Mouse (Mus musculus) frontal cortex, postnatal 14 days (tissue): ENCODE data around the gene Adamts10.
A peak's percentile ranks its signal among the peaks of the same experiment; 100 is the strongest.

Experiments
- DNase-seq, 2 experiments: peaks; one replicate each; pipeline ENCODE4 v3.0.0; 2022; ENCODE audit warnings: low spot score in 2 of 2

The Adamts10 gene

DNA sequence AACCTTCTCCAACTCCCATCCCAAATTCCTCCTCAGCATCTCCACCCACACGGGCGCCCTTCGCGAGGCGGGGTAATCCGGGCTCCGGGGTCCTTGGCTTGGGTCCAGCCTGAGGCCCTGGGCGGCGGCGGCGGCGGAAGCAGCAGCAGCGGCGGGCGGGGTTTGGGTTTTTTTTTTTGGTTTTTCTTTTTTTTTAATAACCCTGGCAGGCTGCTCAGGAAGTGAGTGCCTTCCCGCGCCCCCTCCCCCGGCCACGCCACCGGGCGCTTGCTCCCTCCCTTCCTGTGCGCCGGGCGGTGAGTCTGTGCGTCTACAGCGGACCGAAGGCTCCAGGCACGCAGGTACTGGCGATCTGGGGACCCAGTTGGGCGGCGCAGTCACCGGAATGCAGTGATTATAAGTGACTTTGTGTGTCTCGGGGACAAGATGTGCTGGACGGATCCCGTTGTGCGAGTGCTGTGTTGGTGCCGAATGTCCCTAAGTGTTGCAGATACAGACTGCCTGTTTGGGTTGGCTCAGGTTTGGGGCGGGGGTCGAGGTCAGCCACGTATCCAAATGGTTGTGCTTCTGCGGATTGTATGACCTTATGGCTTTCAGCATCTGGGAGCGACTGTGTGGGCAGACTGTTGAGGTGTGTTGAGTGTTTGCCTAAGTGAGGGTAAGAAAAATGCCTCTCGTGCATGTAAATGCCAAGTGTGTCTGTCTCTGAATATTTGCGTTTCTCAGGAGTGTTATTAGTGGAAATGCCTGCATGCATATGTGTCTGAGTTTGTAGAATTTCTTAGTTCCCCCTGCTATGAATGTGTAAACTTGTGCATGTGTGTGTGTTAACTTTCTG is at the start of gene Adamts10:
Gene Adamts10 (plus strand): TSS at position 287 of the 838 bp plus-strand sequence.
- DNase-seq = peak; percentile 39 to 45

DNA sequence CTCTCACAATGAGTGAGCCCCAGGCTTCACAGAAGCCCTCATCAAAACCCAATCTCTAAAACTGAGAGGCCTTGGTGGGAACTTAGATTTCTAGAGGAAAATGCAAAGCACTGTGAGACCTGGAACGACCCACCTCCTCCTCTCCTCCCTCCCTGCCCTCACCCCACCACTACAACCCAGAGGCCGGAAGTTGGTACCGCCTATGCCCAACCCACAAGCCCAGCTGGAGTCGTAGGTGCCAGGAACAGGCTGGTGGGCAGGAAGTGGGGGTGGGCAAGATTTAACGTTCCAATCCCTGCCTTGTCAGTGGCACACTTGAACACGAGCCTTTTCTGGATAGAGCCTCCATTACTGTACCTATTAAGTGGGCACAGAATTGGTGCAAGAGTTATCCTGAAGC is 40.0 kb upstream of the Adamts10 start:
- no peak for DNase-seq

GRCm38 (mm10) chr17:33487211-33487610 is 36.8 kb upstream of the Adamts10 start:
- DNase-seq = no peak

DNA sequence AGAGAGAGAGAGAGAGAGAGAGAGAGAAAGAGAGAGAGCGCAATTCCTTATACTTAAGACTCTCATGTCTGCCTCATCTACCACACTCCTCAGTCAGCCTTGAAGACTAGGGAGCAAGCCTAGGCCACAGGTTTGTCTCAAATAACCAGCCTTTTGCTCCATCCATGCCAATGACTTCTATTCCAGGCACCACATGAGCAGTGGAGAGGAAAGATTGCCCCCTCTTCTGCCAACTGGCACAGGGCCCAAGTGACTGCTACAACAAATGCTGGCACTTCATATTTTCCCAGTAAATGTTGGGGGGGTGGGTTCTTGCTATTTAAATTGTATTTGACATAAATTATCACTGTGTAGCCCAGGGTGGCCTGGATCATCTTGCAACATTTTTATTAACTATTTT is 36.4 kb upstream of the Adamts10 start:
- no peak for DNase-seq

- DNase-seq = no peak
These were observed 32.6 kb upstream of the Adamts10 start for GRCm38 (mm10) chr17:33491371-33491770.

- DNase-seq = peak in 1 of 2 experiments; percentile 5
These were observed 30.9 kb upstream of the Adamts10 start for GRCm38 (mm10) chr17:33493065-33493464.

- DNase-seq = no peak
These were observed 29.4 kb upstream of the Adamts10 start for GRCm38 (mm10) chr17:33494586-33494985.

DNA sequence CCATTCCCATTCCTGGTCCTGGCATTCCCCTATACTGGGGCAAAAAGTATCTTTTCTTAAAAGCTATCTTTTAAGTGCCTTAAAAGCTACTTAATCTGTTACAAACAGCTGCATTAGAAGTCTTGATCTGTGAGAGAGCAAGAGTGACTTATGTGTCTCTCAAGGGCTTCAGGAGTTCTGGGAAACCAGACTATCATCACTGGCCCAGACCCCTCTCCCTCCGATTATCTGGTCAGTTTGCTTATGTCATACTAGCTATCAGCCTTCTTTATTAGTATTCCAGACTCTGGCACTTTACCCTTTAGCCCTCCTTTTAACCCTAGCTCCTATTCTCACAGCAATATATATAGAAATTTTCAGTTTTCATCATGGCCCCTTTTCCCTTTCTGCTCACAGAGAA is 25.1 kb upstream of the Adamts10 start:
- no peak for DNase-seq

GRCm38 (mm10) chr17:33508386-33508785 is 15.6 kb upstream of the Adamts10 start:
- no peak for DNase-seq

GRCm38 (mm10) chr17:33510172-33510571 is 13.8 kb upstream of the Adamts10 start:
- DNase-seq = no peak

DNA sequence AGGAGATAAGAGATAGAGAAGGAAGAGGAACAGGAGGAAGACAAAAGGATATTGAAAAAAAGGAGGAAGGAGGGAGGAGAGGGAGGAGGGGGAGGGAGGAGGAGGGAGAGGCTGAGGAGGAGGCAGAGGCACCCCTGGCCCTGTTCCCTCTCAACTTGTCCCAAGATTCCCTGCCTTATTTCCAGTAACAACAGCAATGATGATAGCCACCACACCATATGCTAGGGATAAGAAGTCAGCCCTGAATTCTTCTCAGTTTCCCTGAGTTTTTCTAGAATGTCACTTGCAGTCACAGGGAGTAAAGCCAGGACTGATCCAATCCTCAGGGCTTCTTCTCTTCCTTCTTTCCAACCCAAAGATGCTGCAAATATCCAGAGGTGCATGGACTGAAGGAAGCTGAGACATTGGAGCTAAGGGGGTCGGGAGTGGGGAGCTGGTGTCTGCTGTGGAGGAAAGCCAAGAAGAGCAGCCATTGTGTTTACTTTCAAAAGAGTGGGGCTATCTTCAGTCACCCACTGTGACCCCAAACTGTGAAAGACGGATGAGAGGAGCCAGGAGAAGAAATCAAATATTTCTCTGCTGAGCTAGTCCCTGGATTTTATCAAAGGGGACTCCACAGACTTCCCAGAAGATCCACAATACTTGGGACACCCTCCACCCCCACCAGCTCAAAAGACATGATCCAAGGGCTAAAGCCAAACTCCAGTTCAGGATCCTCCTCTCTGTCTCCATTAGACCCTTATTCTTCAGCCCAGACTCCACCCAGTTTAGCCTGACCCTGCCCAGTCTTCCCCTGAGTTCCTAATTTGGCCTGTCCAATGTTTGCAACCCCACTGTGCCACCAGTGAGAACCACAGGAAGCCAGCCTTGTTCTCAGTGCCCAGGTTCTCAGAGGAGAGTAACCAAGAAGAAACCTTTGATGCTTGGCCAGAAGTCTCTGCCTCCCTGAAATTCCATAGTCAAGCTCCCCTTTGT is 11.3 kb upstream of the Adamts10 start:
- DNase-seq = no peak

DNA sequence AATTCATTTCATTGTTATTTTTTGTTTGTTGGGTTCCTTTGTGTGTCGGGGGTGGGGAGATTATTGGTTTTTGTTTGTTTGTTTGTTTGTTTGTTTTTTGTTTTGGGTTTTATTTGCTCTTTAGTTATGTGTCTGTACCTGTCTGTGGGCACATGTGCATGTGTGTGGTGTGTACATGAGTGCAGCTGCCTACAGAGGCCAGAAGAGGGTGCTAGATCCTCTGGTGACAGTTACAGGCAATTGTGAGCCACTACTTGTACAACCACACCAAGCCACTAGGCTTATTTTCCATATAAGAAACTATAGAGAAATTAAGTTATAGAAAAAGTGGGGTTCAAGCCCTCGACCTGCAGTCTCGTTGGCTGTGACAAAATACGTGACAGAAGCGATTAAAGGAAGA is 10.1 kb upstream of the Adamts10 start:
- DNase-seq = no peak

DNA sequence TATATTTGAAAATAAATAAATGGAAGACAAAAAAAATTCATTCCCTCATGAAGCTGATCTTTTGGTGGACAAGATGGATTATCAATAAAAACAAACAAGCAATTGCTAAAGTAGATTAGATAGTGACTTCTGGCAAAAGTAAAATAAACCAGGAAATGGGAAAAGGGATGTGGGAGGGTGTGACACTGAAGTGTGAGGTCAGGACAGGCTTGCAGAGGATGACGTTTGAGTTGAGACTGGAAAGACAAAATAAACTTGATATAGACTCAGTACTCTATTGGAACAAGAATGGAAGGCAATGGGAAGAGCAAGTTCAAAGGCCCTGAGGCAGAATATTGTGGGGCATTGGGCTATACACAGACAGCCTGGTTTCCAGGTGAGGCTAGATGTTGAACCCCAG is 3.6 kb upstream of the Adamts10 start:
- no peak for DNase-seq

GRCm38 (mm10) chr17:33523431-33523917 is 530 bp upstream of the Adamts10 start:
- DNase-seq = no peak

DNA sequence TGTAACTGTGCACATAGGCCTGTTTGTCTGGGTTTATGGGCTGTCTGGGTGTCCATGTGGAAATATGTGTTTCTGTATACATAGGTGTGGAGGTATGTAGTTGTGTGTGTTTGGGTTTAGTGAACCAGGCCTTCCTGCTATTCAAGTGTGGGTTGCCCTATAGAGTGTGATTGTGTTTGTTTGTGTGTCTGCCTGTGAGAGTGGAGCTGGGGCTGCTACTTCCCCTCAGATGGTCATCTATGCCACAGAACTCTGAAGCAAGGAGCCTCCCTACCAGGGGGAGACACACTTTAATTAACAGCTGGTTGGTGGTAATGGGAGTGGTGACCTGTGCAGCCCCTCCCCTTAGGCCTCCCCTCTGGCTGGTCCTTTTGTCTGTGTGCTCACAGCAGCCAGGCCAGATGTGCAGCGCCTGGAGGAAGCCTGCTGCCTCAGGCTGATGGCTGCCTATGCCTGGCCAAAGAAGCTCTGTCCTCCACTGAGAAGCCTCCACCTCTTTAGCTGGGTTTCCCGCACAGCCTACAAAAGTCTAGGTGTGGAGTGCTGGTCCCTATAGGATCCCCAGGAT is 886 bp downstream of the Adamts10 start:
- DNase-seq = no peak

GRCm38 (mm10) chr17:33526506-33526905 is 2.5 kb downstream of the Adamts10 start:
- DNase-seq = no peak

GRCm38 (mm10) chr17:33539106-33539675 is 15.2 kb downstream of the Adamts10 start:
- DNase-seq = peak in 1 of 2 experiments; percentile 32

DNA sequence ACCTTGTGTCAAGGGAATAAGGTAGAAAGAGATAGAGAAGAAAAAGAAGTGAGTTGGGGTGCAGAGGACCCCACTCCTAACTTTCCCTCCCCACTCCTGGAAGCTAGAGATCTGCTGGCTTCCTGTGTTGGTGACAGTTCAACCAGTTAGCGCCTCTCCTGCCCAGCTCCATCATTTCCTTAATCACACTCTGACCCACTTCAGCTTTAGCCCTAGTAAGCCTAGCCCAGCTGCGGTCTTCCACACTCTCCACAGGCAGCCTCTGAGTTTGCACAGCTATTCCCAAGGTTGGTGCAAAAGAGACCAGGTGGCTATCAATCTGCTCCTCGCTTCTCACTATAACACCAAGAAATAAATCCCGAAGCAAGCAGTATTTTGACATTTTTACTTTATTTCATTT is 15.9 kb downstream of the Adamts10 start:
- DNase-seq = no peak

DNA sequence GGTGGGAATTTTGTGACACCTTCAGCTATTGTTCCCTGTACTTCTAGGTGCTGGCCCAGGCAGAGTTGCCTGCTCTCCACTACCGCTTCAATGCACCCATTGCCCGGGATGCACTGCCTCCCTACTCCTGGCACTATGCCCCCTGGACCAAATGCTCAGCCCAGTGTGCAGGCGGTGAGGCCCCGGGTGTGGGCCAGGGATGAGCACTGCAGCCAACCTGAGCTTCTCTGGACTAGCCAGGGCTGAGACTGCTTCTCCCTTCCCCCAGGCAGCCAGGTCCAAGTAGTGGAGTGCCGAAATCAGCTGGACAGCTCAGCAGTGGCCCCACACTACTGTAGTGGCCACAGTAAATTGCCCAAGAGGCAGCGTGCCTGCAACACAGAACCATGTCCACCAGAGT is 25.2 kb downstream of the Adamts10 start:
- DNase-seq = no peak

GRCm38 (mm10) chr17:33550388-33550787 is 26.4 kb downstream of the Adamts10 start:
- no peak for DNase-seq

- DNase-seq = no peak
These were observed 28.1 kb downstream of the Adamts10 start for GRCm38 (mm10) chr17:33552113-33552512.

DNA sequence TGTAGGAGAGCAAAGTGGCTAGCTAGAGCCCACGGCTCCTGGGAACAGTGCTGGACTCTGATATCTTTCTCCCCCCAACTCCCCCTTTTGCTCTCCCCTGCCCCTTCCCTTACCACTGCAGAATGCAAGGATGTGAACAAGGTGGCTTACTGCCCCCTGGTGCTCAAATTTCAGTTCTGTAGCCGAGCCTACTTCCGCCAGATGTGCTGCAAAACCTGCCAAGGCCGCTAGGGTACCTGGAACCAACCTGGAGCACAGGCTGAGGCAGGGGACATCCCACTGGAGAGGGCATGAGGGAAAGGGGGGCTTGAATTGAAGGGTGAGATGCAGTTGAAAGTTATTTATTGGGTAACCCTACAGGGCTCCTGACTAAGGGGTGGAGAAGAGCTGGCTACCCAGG is 29.0 kb downstream of the Adamts10 start:
- DNase-seq = no peak
